Mouse (Mus musculus): ENCODE data around the gene Rtbdn. TPM values are rescaled to one million over a fixed set of nuclear protein-coding genes. Genes with fewer than 3 reads are reported as not detected.
A peak's percentile ranks its signal among the peaks of the same experiment; 100 is the strongest.

The Rtbdn gene
- polyA plus RNA-seq, 1 experiment from 2014 or later, result 0.16 TPM

DNA sequence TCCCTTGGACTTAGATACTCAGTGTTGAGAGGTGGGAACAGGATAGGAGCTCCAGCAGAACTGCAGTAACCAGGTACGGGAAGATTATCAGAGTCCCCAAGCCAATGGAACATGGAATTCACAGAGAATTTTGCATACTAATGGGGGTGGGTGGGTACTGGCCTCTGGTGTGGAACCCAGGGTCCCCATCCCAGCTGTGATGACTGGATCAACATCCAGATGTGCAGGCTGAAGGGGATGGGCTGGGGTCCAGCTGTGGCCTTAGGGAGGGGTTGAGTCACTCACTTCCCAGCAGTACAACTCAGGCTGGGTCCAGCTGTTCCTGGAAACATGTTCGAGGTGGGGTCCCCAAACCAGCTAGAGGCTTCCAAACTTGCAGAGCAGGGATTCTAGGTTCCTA lies 41.1 kb downstream of the Rtbdn start:
- H3K4me3 ChIP-seq (ENCODE audit: low read depth, low read length), result no peak overlapping the region
- no peaks in the 10 kb centered on the region for H3K27me3 ChIP-seq (ENCODE audit: control insufficient read depth, insufficient read depth, low read length)
- H3K36me3 ChIP-seq (ENCODE audit: control insufficient read depth, insufficient read depth, low read length), result no peaks in the 10 kb centered on the region
- no peak overlapping the region for H3K9ac ChIP-seq (ENCODE audit: low read length)
- peaks cover 25% of the 10 kb centered on the region for H3K4me1 ChIP-seq (ENCODE audit: control insufficient read depth, insufficient read depth, low read length)
- WGBS, result 61% methylated on average over 2 of the region's 2 CpGs
- no peak overlapping the region for H3K27ac ChIP-seq (replicated peaks; ENCODE audit: low read depth, low read length)
- ATAC-seq (ENCODE audit: insufficient number of reproducible peaks, low FRiP score, low TSS enrichment, low read depth), result no peak
- DNase-seq (ENCODE audit: low spot score), result no peak
- H3K4me2 ChIP-seq (ENCODE audit: low read depth, severe bottlenecking), result no peak overlapping the region
- no peaks in the 10 kb centered on the region for H3K9me3 ChIP-seq (ENCODE audit: control insufficient read depth, low read length)

DNA sequence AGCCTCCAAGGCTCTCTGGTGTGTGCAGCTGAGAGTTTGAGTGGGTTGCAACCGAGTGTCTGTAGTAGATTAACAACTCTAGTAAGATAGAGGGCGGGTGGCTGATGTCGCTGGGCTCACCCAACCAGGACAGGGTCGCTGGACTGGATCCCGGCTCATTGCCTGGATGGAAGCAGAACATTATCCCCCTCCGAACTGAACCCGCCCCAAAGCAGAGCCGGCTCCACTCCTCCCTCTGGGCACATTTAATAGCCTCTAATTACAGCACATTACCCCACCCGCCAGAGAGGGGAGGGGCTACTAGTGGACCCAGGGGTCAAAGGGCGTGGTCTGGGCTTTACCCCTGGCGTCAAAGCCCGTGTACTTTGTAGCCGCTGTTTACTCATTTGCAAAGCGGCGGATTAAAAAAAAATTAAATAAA lies 42.5 kb downstream of the Rtbdn start:
- Histone ChIP-seq H3K9me3 (ENCODE audit: control insufficient read depth, low read length) (no peaks in the 10 kb centered on the region), H3K4me1 (ENCODE audit: control insufficient read depth, insufficient read depth, low read length) (peaks cover 21% of the 10 kb centered on the region), H3K4me2 (ENCODE audit: low read depth, severe bottlenecking) (peak overlapping the region; percentile 25), H3K9ac (ENCODE audit: low read length) (no peak overlapping the region), H3K36me3 (ENCODE audit: control insufficient read depth, insufficient read depth, low read length) (no peaks in the 10 kb centered on the region), H3K4me3 (ENCODE audit: low read depth, low read length) (no peak overlapping the region), H3K27me3 (ENCODE audit: control insufficient read depth, insufficient read depth, low read length) (no peaks in the 10 kb centered on the region), H3K27ac (replicated peaks; ENCODE audit: low read depth, low read length) (no peak overlapping the region)
- DNase-seq (ENCODE audit: low spot score), result peak; percentile 55
- 9% methylated on average over 15 of the region's 15 CpGs for WGBS
- no peak for ATAC-seq (ENCODE audit: insufficient number of reproducible peaks, low FRiP score, low TSS enrichment, low read depth)

GRCm38 (mm10) chr8:84989810-84990209 lies 43.0 kb downstream of the Rtbdn start:
- peaks cover 2% of the 10 kb centered on the region; the same call in 1 of the 2 replicates for H3K27me3 ChIP-seq (ENCODE audit: control insufficient read depth, insufficient read depth, low read length)
- under 1% methylated on average over 15 of the region's 15 CpGs for WGBS

GRCm38 (mm10) chr8:84990349-84990748 lies 43.6 kb downstream of the Rtbdn start, which contains the start of gene Hook2:
Gene Hook2 (plus strand): TSS chr8:84990603.
- Histone ChIP-seq H3K36me3 (ENCODE audit: control insufficient read depth, insufficient read depth, low read length) (no peaks in the 10 kb centered on the region), H3K4me3 (ENCODE audit: low read depth, low read length) (peak within 1 kb of the TSS; percentile 32), H3K4me1 (ENCODE audit: control insufficient read depth, insufficient read depth, low read length) (peaks cover 13% of the 10 kb centered on the region), H3K4me2 (ENCODE audit: low read depth, severe bottlenecking) (peak within 1 kb of the TSS; percentile 55), H3K27ac (replicated peaks; ENCODE audit: low read depth, low read length) (0 out of 2 replicates have a peak within 1 kb of the TSS, but pooled peaks have one; percentile 23), H3K27me3 (ENCODE audit: control insufficient read depth, insufficient read depth, low read length) (peaks cover 7% of the 10 kb centered on the region), H3K9me3 (ENCODE audit: control insufficient read depth, low read length) (no peaks in the 10 kb centered on the region), H3K9ac (ENCODE audit: low read length) (peak within 1 kb of the TSS; percentile 61)
- DNase-seq (ENCODE audit: low spot score), result peak; percentile 98
- WGBS, result under 1% methylated on average over 26 of the region's 28 CpGs
- peak; percentile 91 for ATAC-seq (ENCODE audit: insufficient number of reproducible peaks, low FRiP score, low TSS enrichment, low read depth)

More at GRCm38 (mm10) chr8:84989810-84990209, 43.0 kb downstream of the Rtbdn start:
- Histone ChIP-seq H3K4me3 (ENCODE audit: low read depth, low read length) (peak overlapping the region; percentile 32), H3K27ac (replicated peaks; ENCODE audit: low read depth, low read length) (0 out of 2 replicates have a peak overlapping the region, but pooled peaks have one; percentile 23), H3K4me2 (ENCODE audit: low read depth, severe bottlenecking) (peak overlapping the region; percentile 55), H3K9me3 (ENCODE audit: control insufficient read depth, low read length) (no peaks in the 10 kb centered on the region), H3K4me1 (ENCODE audit: control insufficient read depth, insufficient read depth, low read length) (peaks cover 16% of the 10 kb centered on the region), H3K9ac (ENCODE audit: low read length) (peak overlapping the region; percentile 61), H3K36me3 (ENCODE audit: control insufficient read depth, insufficient read depth, low read length) (no peaks in the 10 kb centered on the region)
- ATAC-seq (ENCODE audit: insufficient number of reproducible peaks, low FRiP score, low TSS enrichment, low read depth), result peak; percentile 29
- DNase-seq (ENCODE audit: low spot score), result peak; percentile 95

GRCm38 (mm10) chr8:84990836-84991235 lies 44.0 kb downstream of the Rtbdn start:
- DNase-seq (ENCODE audit: low spot score) (peak; percentile 62), ATAC-seq (ENCODE audit: insufficient number of reproducible peaks, low FRiP score, low TSS enrichment, low read depth) (peak; percentile 50)
- Histone ChIP-seq H3K9ac (ENCODE audit: low read length) (peak overlapping the region; percentile 53), H3K9me3 (ENCODE audit: control insufficient read depth, low read length) (no peaks in the 10 kb centered on the region), H3K4me3 (ENCODE audit: low read depth, low read length) (peak overlapping the region; percentile 32), H3K27me3 (ENCODE audit: control insufficient read depth, insufficient read depth, low read length) (peaks cover 11% of the 10 kb centered on the region), H3K4me2 (ENCODE audit: low read depth, severe bottlenecking) (peak overlapping the region; percentile 55), H3K36me3 (ENCODE audit: control insufficient read depth, insufficient read depth, low read length) (no peaks in the 10 kb centered on the region), H3K27ac (replicated peaks; ENCODE audit: low read depth, low read length) (no peak overlapping the region), H3K4me1 (ENCODE audit: control insufficient read depth, insufficient read depth, low read length) (peaks cover 10% of the 10 kb centered on the region)
- WGBS, result 2% methylated on average over 15 of the region's 15 CpGs

DNA sequence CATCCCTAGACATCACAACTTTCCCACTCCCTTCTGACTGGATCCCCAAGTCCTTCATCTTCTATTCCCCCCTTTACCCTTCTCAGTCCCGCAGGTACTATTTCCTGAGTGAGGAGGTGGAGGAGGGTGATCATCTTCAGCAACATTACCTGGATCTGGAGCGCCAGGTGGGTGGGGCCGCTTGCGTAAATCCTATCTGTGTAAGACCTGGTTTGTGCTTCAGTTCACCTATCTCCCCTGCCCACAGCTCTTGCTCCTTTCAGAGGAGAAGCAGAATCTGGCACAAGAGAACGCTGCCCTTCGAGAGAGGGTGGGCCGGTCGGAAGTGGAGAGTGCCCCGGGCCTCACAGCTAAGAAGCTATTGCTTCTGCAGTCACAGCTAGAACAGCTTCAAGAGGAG lies 47.6 kb downstream of the Rtbdn start:
- Histone ChIP-seq H3K9me3 (ENCODE audit: control insufficient read depth, low read length) (no peaks in the 10 kb centered on the region), H3K4me2 (ENCODE audit: low read depth, severe bottlenecking) (no peak overlapping the region), H3K9ac (ENCODE audit: low read length) (no peak overlapping the region), H3K36me3 (ENCODE audit: control insufficient read depth, insufficient read depth, low read length) (no peaks in the 10 kb centered on the region), H3K4me1 (ENCODE audit: control insufficient read depth, insufficient read depth, low read length) (peaks cover 10% of the 10 kb centered on the region; the same call in 1 of the 2 replicates), H3K27ac (replicated peaks; ENCODE audit: low read depth, low read length) (no peak overlapping the region), H3K27me3 (ENCODE audit: control insufficient read depth, insufficient read depth, low read length) (peaks cover 14% of the 10 kb centered on the region), H3K4me3 (ENCODE audit: low read depth, low read length) (no peak overlapping the region)
- DNase-seq (ENCODE audit: low spot score) (no peak), ATAC-seq (ENCODE audit: insufficient number of reproducible peaks, low FRiP score, low TSS enrichment, low read depth) (no peak)
- 92% methylated on average over 9 of the region's 9 CpGs for WGBS

- H3K4me1 ChIP-seq (ENCODE audit: control insufficient read depth, insufficient read depth, low read length), result peaks cover 9% of the 10 kb centered on the region; the same call in 1 of the 2 replicates
- 32% methylated on average over 25 of the region's 25 CpGs for WGBS
- H3K27me3 ChIP-seq (ENCODE audit: control insufficient read depth, insufficient read depth, low read length), result peaks cover 14% of the 10 kb centered on the region
- H3K36me3 ChIP-seq (ENCODE audit: control insufficient read depth, insufficient read depth, low read length), result no peaks in the 10 kb centered on the region
- H3K4me3 ChIP-seq (ENCODE audit: low read depth, low read length), result no peak overlapping the region
- H3K9ac ChIP-seq (ENCODE audit: low read length), result no peak overlapping the region
- no peak overlapping the region for H3K4me2 ChIP-seq (ENCODE audit: low read depth, severe bottlenecking)
- ATAC-seq (ENCODE audit: insufficient number of reproducible peaks, low FRiP score, low TSS enrichment, low read depth), result no peak
- no peak overlapping the region for H3K27ac ChIP-seq (replicated peaks; ENCODE audit: low read depth, low read length)
- peak; percentile 41 for DNase-seq (ENCODE audit: low spot score)
- H3K9me3 ChIP-seq (ENCODE audit: control insufficient read depth, low read length), result no peaks in the 10 kb centered on the region
Observed at GRCm38 (mm10) chr8:84995680-84996079, 48.9 kb downstream of the Rtbdn start.

DNA sequence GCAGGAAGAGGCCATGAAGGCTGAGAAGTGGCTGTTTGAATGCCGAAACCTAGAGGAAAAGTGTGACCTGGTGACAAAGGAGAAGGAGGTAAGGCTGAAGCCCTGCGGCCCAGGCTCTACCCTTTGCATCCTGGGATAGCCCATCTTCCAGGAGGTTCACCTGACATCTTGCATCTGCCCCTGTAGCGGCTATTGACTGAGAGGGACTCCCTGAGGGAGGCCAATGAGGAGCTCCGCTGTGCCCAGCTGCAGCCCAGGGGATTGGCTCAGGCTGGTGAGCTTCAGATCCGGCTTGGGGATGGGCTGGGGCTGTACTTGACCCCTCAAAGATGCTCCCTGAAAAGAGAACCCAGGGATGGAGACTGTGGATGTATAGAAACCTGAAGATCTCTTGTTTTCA lies 50.2 kb downstream of the Rtbdn start:
- Histone ChIP-seq H3K36me3 (ENCODE audit: control insufficient read depth, insufficient read depth, low read length) (no peaks in the 10 kb centered on the region), H3K27me3 (ENCODE audit: control insufficient read depth, insufficient read depth, low read length) (peaks cover 14% of the 10 kb centered on the region), H3K4me2 (ENCODE audit: low read depth, severe bottlenecking) (no peak overlapping the region), H3K9me3 (ENCODE audit: control insufficient read depth, low read length) (no peaks in the 10 kb centered on the region), H3K4me1 (ENCODE audit: control insufficient read depth, insufficient read depth, low read length) (peaks cover 7% of the 10 kb centered on the region; the same call in 1 of the 2 replicates), H3K4me3 (ENCODE audit: low read depth, low read length) (no peak overlapping the region), H3K9ac (ENCODE audit: low read length) (no peak overlapping the region), H3K27ac (replicated peaks; ENCODE audit: low read depth, low read length) (no peak overlapping the region)
- DNase-seq (ENCODE audit: low spot score) (no peak), ATAC-seq (ENCODE audit: insufficient number of reproducible peaks, low FRiP score, low TSS enrichment, low read depth) (no peak)
- WGBS, result 76% methylated on average over 5 of the region's 5 CpGs
